Mouse (Mus musculus) layer of hippocampus, adult 2 months (tissue): ENCODE data around the gene 9130409I23Rik. TPM values are rescaled to one million over a fixed set of nuclear protein-coding genes. Genes with fewer than 3 reads are reported as not detected.
"Not testable (repeated sequence)": the region's sequence is repeated elsewhere in the genome, so short reads cannot be mapped to it uniquely, and the experiment has no call there.

ENCODE experiments used
- DNase-seq, 2 experiments: peaks; one replicate each; pipeline ENCODE4 v3.0.0; 2022; ENCODE audit warnings: low spot score in 2 of 2
- H3K27ac ChIP-seq: fragments of 200-600 bp; 2 replicates; pipeline ENCODE4 v1.8.1; 2022
- H3K4me3 ChIP-seq: fragments of 200-600 bp; 2 replicates; pipeline ENCODE4 v1.8.1; 2022; ENCODE audit warnings: mild to moderate bottlenecking
- CTCF ChIP-seq: fragments of 200-600 bp; conservative IDR thresholded peaks from 2 replicates; pipeline ENCODE4 v1.8.1; 2022; ENCODE audit warnings: antibody characterized with exemption, mild to moderate bottlenecking, moderate library complexity
- total RNA-seq, 2 experiments: library from RNA; stranded (reverse); gene quantifications; 2 replicates each; pipeline ENCODE4 v1.2.3; 2021

Gene 9130409I23Rik
- total RNA-seq, 2 experiments from 2014 or later, result 0.17 TPM; not detected in 1

- TF ChIP-seq CTCF, result no peak
- no peak overlapping the region; the same call in 1 of the 2 replicates for H3K4me3 ChIP-seq
- peak overlapping the region; percentile 88 for H3K27ac ChIP-seq
- DNase-seq, result peak; percentile 19 to 26
Observed at GRCm38 (mm10) chr1:181015558-181015957, 35.5 kb upstream of the 9130409I23Rik start.

DNA sequence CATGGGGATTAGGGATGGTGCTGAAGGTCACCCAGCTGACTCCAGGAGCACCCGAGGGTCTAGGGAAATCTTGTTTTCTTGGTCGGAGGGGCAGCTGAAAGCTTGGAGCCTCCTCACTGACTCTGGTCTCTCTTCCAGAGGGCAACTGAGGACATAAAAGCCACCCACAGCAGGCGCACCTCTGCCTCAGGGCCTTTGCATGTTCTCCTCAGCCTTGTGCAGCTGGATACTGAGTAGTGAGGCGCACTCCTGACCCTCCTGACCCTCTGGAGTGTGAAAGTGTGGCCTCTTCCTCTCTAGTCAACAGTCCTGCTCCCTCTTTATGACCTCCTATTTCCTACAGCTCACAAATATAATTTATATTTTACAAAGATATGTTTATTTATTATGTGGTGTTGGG, 35.0 kb upstream of the 9130409I23Rik start:
- no peak for DNase-seq
- Histone ChIP-seq H3K27ac (peak overlapping the region; percentile 88), H3K4me3 (peak overlapping the region; percentile 58; the same call in 1 of the 2 replicates)
- TF ChIP-seq CTCF, result no peak

GRCm38 (mm10) chr1:181016532-181017131, 34.4 kb upstream of the 9130409I23Rik start:
- H3K27ac ChIP-seq, result peak overlapping the region; percentile 88
- TF ChIP-seq CTCF, result no peak

GRCm38 (mm10) chr1:181017212-181017711, 33.8 kb upstream of the 9130409I23Rik start:
- Histone ChIP-seq H3K4me3 (peak overlapping the region; percentile 58), H3K27ac (peak overlapping the region; percentile 88)
- TF ChIP-seq CTCF, result no peak
- DNase-seq, result peak; percentile 59 to 62

More at GRCm38 (mm10) chr1:181016532-181017131, 34.4 kb upstream of the 9130409I23Rik start:
- DNase-seq, result peak; percentile 40 to 53
- H3K4me3 ChIP-seq, result peak overlapping the region; percentile 58

DNA sequence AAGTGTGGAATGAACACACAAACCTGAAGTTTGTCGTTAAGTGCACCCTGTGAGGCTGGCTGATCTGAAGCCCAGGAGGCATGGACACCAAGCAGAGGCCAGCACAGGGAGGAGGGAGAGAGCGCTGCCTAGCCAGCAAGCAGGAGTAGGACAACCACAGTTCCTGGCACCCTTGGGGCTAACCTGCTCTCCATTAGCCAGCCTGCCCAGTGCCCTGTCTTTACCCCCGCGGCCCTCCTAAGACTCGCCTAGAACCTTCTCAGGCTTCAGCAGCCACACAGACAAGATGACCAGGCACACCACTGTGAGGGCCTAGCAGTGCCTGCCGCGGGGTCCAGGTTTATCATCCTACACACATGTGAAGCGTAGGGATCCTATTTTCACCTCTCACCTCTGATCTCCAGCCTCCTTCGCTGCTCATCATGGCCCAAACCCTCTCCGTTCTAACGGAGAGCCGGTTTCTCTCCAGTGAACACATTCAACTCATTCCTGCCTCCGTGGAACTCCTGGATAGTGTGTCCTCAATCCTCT, 33.1 kb upstream of the 9130409I23Rik start:
- DNase-seq, result no peak
- no peak overlapping the region for H3K27ac ChIP-seq
- no peak overlapping the region for H3K4me3 ChIP-seq
- TF ChIP-seq CTCF, result no peak

GRCm38 (mm10) chr1:181020756-181021487, 30.1 kb upstream of the 9130409I23Rik start, which contains the start of gene Ephx1:
Gene Ephx1, minus strand, starts transcription at chr1:181020904.
- no peak within 1 kb of the TSS for H3K4me3 ChIP-seq
- H3K27ac ChIP-seq, result no peak within 1 kb of the TSS
- DNase-seq, result no peak
- TF ChIP-seq CTCF, result no peak

- no peak for DNase-seq
- no peak for TF ChIP-seq CTCF
Observed at GRCm38 (mm10) chr1:181021488-181021865, 29.6 kb upstream of the 9130409I23Rik start.

DNA sequence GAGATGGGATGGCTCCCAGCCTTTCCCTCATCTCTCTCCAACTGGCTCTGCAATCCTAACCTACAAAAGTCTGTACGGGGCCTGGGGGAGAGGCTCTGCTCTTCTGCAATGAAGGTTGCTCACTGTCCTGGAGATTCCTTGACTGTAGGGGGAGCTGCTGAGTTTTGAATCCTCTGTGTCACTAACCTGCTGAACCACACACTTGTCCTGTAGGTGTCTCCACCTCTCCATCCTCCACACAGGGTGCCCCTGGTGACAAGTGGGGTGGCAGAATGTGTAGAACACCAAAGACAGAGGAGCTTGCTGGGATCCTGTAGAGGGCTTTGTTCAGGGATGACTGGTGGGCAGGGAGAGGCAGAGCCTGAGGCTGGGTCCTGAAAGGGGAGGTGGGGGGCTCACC, 28.8 kb upstream of the 9130409I23Rik start:
- peak; percentile 82 for TF ChIP-seq CTCF
- Histone ChIP-seq H3K4me3 (no peak overlapping the region), H3K27ac (no peak overlapping the region)
- peak; percentile 44 to 52 for DNase-seq

More at GRCm38 (mm10) chr1:181021488-181021865, 29.6 kb upstream of the 9130409I23Rik start:
- H3K4me3 ChIP-seq, result no peak overlapping the region
- H3K27ac ChIP-seq, result no peak overlapping the region

GRCm38 (mm10) chr1:181035015-181035778, 15.8 kb upstream of the 9130409I23Rik start:
- DNase-seq, H3K4me3 ChIP-seq, H3K27ac ChIP-seq: not testable (repeated sequence)

GRCm38 (mm10) chr1:181037623-181038022, 13.4 kb upstream of the 9130409I23Rik start:
- TF ChIP-seq CTCF, result no peak
- Histone ChIP-seq H3K27ac (no peak overlapping the region), H3K4me3 (no peak overlapping the region)
- DNase-seq, result no peak

DNA sequence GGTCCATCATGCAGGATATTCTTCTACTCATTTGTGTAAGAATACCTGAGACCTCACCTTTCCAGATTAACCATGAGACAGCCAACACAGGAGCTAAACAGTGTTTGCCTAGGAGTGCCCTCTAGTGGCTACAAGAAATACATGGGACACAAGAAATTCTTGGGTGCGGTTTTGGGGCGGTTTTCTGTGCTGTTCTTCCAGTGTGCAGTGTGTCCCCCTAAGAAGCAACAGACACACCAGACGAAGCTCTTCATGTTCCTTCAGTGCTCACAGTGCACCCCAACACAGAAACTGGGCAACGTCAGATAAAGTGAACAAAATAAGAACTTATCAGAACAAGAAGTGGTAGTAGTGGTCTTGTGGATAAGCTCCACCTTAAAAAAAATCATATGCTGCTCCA, 11.4 kb upstream of the 9130409I23Rik start:
- Histone ChIP-seq H3K4me3 (no peak overlapping the region), H3K27ac (no peak overlapping the region)
- TF ChIP-seq CTCF, result peak; percentile 86
- peak in 1 of 2 experiments; percentile 27 for DNase-seq

- DNase-seq, result no peak
- no peak overlapping the region for H3K4me3 ChIP-seq
- TF ChIP-seq CTCF, result no peak
- H3K27ac ChIP-seq, result no peak overlapping the region
Observed at GRCm38 (mm10) chr1:181047520-181047919, 3.5 kb upstream of the 9130409I23Rik start.
